ENCODE assay signal across 7 mouse cellular contexts in genomic region chr11:54437823-54438337, GRCm38 (mm10). TPM values are rescaled to one million over a fixed set of nuclear protein-coding genes. Genes with fewer than 3 reads are reported as not detected.
A peak's percentile ranks its signal among the peaks of the same experiment; 100 is the strongest.
DNase-seq lines count a peak whose midpoint lies in the region; ATAC-seq and TF ChIP-seq lines count a peak whose summit lies in the region.

Gene Fnip1, plus strand, starts transcription at chr11:54438199.

- peak within 1 kb of the TSS; percentile 52 for H3K27ac ChIP-seq in embryonic facial prominence, embryonic 12.5 days
- peak within 1 kb of the TSS; percentile 87 for H3K27ac ChIP-seq in kidney, adult 2 months (ENCODE audit: insufficient read depth, low read depth, low read length)
- peak within 1 kb of the TSS; percentile 86 for H3K27ac ChIP-seq in limb, embryonic 12.5 days
- peak within 1 kb of the TSS; percentile 83 for H3K27ac ChIP-seq in midbrain, embryonic 15.5 days
- peak within 1 kb of the TSS; percentile 95 for H3K27ac ChIP-seq in spleen, adult 2 months (ENCODE audit: insufficient read depth, low read length)

- TF ChIP-seq CTCF in kidney, adult 2 months (conservative IDR thresholded peaks at IDR 0.05; ENCODE audit: insufficient read depth, insufficient read length, low read depth, low read length): no peak
- no peak for TF ChIP-seq CTCF in spleen, adult 2 months (IDR thresholded peaks at IDR 0.05; ENCODE audit: extremely low read depth, insufficient read depth, insufficient read length, insufficient replicate concordance)

- H3K4me2 ChIP-seq in embryonic facial prominence, embryonic 12.5 days (replicated peaks): peak within 1 kb of the TSS; percentile 66
- H3K4me2 ChIP-seq in limb, embryonic 12.5 days: peak within 1 kb of the TSS; percentile 65
- H3K4me2 ChIP-seq in midbrain, embryonic 15.5 days: peak within 1 kb of the TSS; percentile 69

- H3K36me3 ChIP-seq in embryonic facial prominence, embryonic 12.5 days: no peaks in the 10 kb centered on the region
- no peaks in the 10 kb centered on the region for H3K36me3 ChIP-seq in kidney, adult 2 months (ENCODE audit: control insufficient read depth, insufficient read depth, low read length)
- no peaks in the 10 kb centered on the region for H3K36me3 ChIP-seq in limb, embryonic 12.5 days
- H3K36me3 ChIP-seq in midbrain, embryonic 15.5 days (replicated peaks): no peaks in the 10 kb centered on the region
- H3K36me3 ChIP-seq in spleen, adult 2 months (ENCODE audit: control insufficient read depth, insufficient read depth, low read length): peaks cover 1% of the 10 kb centered on the region; the same call in 1 of the 2 replicates

- peak; percentile 96 for DNase-seq in adrenal gland, postnatal 25 days
- DNase-seq in heart, adult 18-20 months: peak; percentile 96 to 97
- DNase-seq in kidney, adult 2 months: peak; percentile 98
- peak; percentile 86 to 91 for DNase-seq in spleen, adult 2 months (ENCODE audit: low read depth in 1 of 2, low spot score in 2 of 2)

- WGBS in embryonic facial prominence, embryonic 12.5 days: under 1% methylated on average over 45 of the region's 47 CpGs
- WGBS in kidney, adult 2 months: under 1% methylated on average over 45 of the region's 47 CpGs
- under 1% methylated on average over 45 of the region's 47 CpGs for WGBS in limb, embryonic 12.5 days
- 1% methylated on average over 42 of the region's 47 CpGs for WGBS in midbrain, embryonic 15.5 days
- 2% methylated on average over 47 of the region's 47 CpGs for WGBS in spleen, adult 2 months

- peak; percentile 8 for TF ChIP-seq POLR2A in kidney, adult 2 months (IDR thresholded peaks at IDR 0.05; ENCODE audit: low read depth, low read length)
- peak; percentile 37 for TF ChIP-seq POLR2A in spleen, adult 2 months (IDR thresholded peaks at IDR 0.05; ENCODE audit: low read depth, low read length)

- H3K4me3 ChIP-seq in embryonic facial prominence, embryonic 12.5 days: peak within 1 kb of the TSS; percentile 94
- peak within 1 kb of the TSS; percentile 94 for H3K4me3 ChIP-seq in kidney, adult 2 months (ENCODE audit: insufficient read depth, low read depth, low read length)
- H3K4me3 ChIP-seq in limb, embryonic 12.5 days (replicated peaks): peak within 1 kb of the TSS; percentile 91
- peak within 1 kb of the TSS; percentile 94 for H3K4me3 ChIP-seq in midbrain, embryonic 15.5 days
- peak within 1 kb of the TSS; percentile 91 for H3K4me3 ChIP-seq in spleen, adult 2 months (ENCODE audit: extremely low read depth, insufficient read depth, insufficient read length)

- peak within 1 kb of the TSS; percentile 83 for H3K9ac ChIP-seq in embryonic facial prominence, embryonic 12.5 days
- H3K9ac ChIP-seq in limb, embryonic 12.5 days (replicated peaks): peak within 1 kb of the TSS; percentile 86
- peak within 1 kb of the TSS; percentile 78 for H3K9ac ChIP-seq in midbrain, embryonic 15.5 days

- H3K9me3 ChIP-seq in embryonic facial prominence, embryonic 12.5 days: no peaks in the 10 kb centered on the region
- H3K9me3 ChIP-seq in limb, embryonic 12.5 days: no peaks in the 10 kb centered on the region
- no peaks in the 10 kb centered on the region for H3K9me3 ChIP-seq in midbrain, embryonic 15.5 days

- 0 out of 2 replicates have a peak, but pooled peaks cover 13% of the 10 kb centered on the region for H3K4me1 ChIP-seq in embryonic facial prominence, embryonic 12.5 days
- H3K4me1 ChIP-seq in kidney, adult 2 months (ENCODE audit: control insufficient read depth, insufficient read depth, low read length): peaks cover 9% of the 10 kb centered on the region; the same call in 1 of the 2 replicates
- peaks cover 16% of the 10 kb centered on the region for H3K4me1 ChIP-seq in limb, embryonic 12.5 days (replicated peaks)
- H3K4me1 ChIP-seq in midbrain, embryonic 15.5 days: peaks cover 26% of the 10 kb centered on the region
- H3K4me1 ChIP-seq in spleen, adult 2 months (ENCODE audit: control insufficient read depth, insufficient read depth, insufficient read length): peaks cover 7% of the 10 kb centered on the region

- peak; percentile 90 for ATAC-seq in embryonic facial prominence, embryonic 12.5 days (ENCODE audit: insufficient number of reproducible peaks, insufficient read depth, low FRiP score, low TSS enrichment)
- peak; percentile 97 for ATAC-seq in limb, embryonic 12.5 days (ENCODE audit: insufficient number of reproducible peaks, insufficient read depth, low FRiP score, low TSS enrichment, low read depth)
- ATAC-seq in midbrain, embryonic 15.5 days (replicated peaks): peak; percentile 97

- H3K27me3 ChIP-seq in embryonic facial prominence, embryonic 12.5 days: no peaks in the 10 kb centered on the region
- no peaks in the 10 kb centered on the region for H3K27me3 ChIP-seq in kidney, adult 2 months (replicated peaks; ENCODE audit: control insufficient read depth, insufficient read depth, low read length)
- no peaks in the 10 kb centered on the region for H3K27me3 ChIP-seq in limb, embryonic 12.5 days
- no peaks in the 10 kb centered on the region for H3K27me3 ChIP-seq in midbrain, embryonic 15.5 days (replicated peaks)
- no peaks in the 10 kb centered on the region for H3K27me3 ChIP-seq in spleen, adult 2 months (ENCODE audit: control insufficient read depth, insufficient read depth, low read length)

RNA-seq across cellular contexts. Expression of gene Fnip1, which starts in this region (rescaled TPM):
- total RNA-seq in adrenal gland, postnatal 25 days (2021): 27.6 and 27.7 TPM in 2 replicates
- polyA plus RNA-seq in embryonic facial prominence, embryonic 12.5 days (2016; fragmentation: Nextera tagmentation; extraction: Ambion mirVana): 10.7 and 12.4 TPM in 2 replicates
- 10 to 100 TPM; 34.7 to 36.4 TPM for total RNA-seq in heart, adult 18-20 months (2021)
- polyA plus RNA-seq in kidney, adult 2 months (2012; rRNA removed): 5.2 and 6.2 TPM in 2 replicates
- polyA plus RNA-seq in limb, embryonic 12.5 days (2016; fragmentation: Nextera tagmentation; extraction: Ambion mirVana): 12.2 and 13.0 TPM in 2 replicates
- polyA plus RNA-seq in midbrain, embryonic 15.5 days (2015; fragmentation: Nextera tagmentation; extraction: Ambion mirVana): 11.0 and 11.6 TPM in 2 replicates
- 1.1 and 1.2 TPM in 2 replicates for polyA plus RNA-seq in spleen, adult 2 months (2012; rRNA removed)

Comparison
In these comparisons a context has a peak if more than half of its experiments do, and no peak if none do; other contexts are left out.
1. Peak in every context shown above with its lines: DNase-seq, ATAC-seq, H3K4me3 ChIP-seq and H3K27ac ChIP-seq.